Mouse (Mus musculus): Measurements from ENCODE around the gene Tmem79.
"Not testable (repeated sequence)": the region's sequence is repeated elsewhere in the genome, so short reads cannot be mapped to it uniquely, and the experiment has no call there.

Tmem79 gene

DNA sequence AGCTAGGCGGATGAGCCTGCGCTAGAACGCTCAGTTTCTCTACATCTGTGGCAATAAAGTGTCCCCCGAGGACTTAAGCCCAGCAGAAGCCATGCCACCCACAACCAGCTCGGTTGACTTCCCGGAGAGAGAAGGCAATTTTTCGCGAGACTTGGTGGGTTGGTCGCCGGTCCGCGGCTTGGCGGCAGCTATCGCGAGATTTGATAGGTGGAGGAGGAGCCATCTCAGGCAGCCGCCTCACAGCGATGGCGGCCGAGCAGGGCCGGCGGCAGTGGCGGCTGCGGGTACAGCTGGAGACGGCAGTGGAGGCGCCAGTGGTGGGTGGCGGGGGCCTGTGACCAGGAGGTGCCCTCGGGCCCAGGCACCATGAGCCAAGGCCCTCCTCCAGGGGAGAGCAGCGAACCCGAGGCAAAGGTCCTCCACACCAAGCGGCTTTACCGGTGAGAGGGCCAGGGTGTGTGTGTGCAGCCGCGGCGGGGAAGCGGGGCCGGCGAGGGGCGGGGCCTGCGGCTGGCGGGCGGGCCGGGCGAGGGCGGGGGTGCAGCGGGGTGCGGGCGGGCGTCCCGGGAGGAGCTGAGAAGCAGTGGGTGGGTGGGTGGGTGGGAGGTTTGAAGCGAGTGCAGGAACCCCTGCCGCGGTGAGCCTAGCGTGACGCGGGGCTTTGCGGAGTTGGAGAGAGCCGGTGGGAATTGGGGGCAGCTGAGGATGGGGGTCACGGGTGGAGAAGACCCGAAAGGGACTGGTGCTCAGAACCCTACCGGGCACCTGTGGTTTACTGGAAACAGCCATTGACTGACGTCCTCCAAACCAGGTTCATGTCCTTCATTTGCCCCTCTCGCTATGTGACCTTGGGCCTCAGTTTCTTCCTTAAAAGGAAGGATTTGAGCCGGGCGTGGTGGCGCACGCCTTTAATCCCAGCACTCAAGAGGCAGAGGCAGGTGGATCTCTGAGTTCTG lies at the start of gene Tmem79, which contains the start of gene Smg5:
Gene Tmem79, minus strand, starts transcription at position 91 of the 956 bp plus-strand sequence.
Gene Smg5, plus strand, starts transcription at position 203 of the 956 bp plus-strand sequence.
- H3K4me3 ChIP-seq (replicated peaks; ENCODE audit: low read length): peak within 1 kb of the TSS; percentile 93
- TF ChIP-seq NANOG (IDR thresholded peaks at IDR 0.05; ENCODE audit: borderline replicate concordance, low read length) (peak; percentile 40; the same call in 1 of the 2 replicates), POU5F1 (IDR thresholded peaks at IDR 0.05; ENCODE audit: borderline replicate concordance, low read length) (no peak), CTCF (conservative IDR thresholded peaks at IDR 0.05; ENCODE audit: low read length) (no peak)
- peaks cover 71% of the 10 kb centered on the region for H3K4me1 ChIP-seq (replicated peaks; ENCODE audit: low read depth, low read length)
- peaks cover 14% of the 10 kb centered on the region for H3K27me3 ChIP-seq (ENCODE audit: insufficient read depth, low read length)
- peaks cover 41% of the 10 kb centered on the region for H3K36me3 ChIP-seq (ENCODE audit: insufficient read depth, low read length)
- no peaks in the 10 kb centered on the region for H3K9me3 ChIP-seq (ENCODE audit: low read length)

DNA sequence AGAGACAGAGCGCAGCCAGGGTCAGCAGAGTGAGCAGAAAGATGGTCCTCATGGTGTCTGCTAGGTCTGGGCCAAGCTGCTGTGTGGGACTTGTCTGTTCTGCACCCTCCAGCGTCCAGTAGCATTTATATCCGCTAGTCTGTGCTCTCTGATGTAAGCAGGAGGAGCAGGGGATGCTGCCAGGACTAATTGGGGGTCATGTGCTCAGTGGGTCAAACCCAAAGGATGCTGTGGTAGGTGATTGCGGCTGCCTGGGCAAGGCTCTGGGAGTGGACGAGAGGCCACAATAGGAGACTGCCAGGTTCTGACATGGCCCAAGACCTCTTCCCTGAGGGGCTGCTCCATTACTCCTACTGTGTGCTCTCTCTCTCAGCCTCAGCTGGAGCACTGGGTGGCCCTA lies 48.4 kb upstream of the Tmem79 start, which contains the start of gene Bglap:
Gene Bglap, minus strand, starts transcription at position 101 of the 400 bp plus-strand sequence.
- Histone ChIP-seq H3K36me3 (ENCODE audit: insufficient read depth, low read length) (no peaks in the 10 kb centered on the region), H3K4me1 (replicated peaks; ENCODE audit: low read depth, low read length) (peaks cover 6% of the 10 kb centered on the region), H3K9me3 (ENCODE audit: low read length) (no peaks in the 10 kb centered on the region), H3K4me3 (replicated peaks; ENCODE audit: low read length) (no peak within 1 kb of the TSS), H3K27me3 (ENCODE audit: insufficient read depth, low read length) (no peaks in the 10 kb centered on the region)
- TF ChIP-seq POU5F1 (IDR thresholded peaks at IDR 0.05; ENCODE audit: borderline replicate concordance, low read length): no peak
- TF ChIP-seq CTCF (conservative IDR thresholded peaks at IDR 0.05; ENCODE audit: low read length): no peak
- no peak for TF ChIP-seq NANOG (IDR thresholded peaks at IDR 0.05; ENCODE audit: borderline replicate concordance, low read length)

DNA sequence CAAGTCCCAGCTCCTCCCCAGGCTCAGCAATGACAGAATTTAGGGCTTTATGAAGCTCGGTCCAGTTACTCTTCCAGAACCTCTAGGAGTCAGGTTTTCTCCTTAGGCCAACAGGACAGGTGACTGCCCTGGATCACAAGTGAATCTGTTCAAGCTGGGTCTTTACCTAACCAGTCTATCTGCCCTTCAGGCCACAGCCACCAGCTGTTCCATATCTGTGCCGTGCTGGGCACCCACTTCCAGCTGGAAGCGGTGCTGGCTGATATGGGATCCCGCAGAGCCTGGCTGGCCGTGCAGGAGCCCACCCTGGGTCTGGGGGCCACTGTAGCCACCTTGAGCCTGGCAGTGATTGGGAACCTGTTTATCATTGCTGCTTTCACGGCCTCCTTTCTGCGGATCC lies 46.4 kb upstream of the Tmem79 start:
- H3K27me3 ChIP-seq (ENCODE audit: insufficient read depth, low read length); H3K4me1 ChIP-seq (replicated peaks; ENCODE audit: low read depth, low read length); H3K9me3 ChIP-seq (ENCODE audit: low read length); H3K36me3 ChIP-seq (ENCODE audit: insufficient read depth, low read length); H3K4me3 ChIP-seq (replicated peaks; ENCODE audit: low read length): not testable (repeated sequence)

DNA sequence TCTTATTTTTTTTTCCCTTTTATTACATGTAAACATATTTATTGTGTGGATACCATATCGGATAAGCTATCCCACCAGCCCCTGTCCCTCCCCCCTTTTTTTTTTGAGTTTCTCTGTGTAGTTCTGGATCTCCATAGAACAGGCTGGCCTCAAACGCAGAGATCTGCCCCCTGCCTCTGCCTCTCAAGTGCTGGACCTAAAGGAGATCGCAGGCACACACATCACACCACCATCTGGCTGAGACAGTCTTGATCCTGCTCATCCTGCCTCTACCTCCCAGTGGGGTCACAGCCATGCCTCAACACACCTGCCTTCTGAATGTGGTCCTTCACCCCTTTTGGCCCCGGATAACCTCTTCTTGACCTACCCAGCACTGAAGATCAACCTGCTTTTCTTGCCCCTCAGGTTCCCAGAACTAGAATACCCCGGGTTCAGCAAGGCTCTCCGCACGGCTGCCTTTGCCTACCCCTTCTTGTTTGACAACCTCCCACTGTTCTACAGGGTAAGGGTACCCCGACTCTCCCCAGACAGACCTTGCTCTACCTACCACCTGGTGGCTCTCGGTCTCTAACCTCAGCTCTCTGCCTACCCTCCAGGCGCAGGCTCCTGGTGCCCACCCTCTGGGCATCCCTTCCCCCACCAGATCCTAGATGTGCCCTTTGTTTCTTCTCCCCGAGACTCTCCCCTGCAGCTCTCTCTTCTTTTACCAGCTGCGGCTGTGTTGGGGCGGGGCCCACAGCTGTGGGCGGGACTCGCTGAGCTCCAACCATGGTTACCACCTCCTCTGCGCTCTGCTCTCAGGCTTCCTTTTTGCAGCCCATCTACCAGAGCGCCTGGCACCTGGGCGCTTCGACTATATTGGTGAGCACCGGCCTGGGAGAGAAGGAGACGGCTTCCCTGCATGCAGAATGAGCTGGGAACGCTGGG lies 45.7 kb upstream of the Tmem79 start:
- H3K36me3 ChIP-seq (ENCODE audit: insufficient read depth, low read length); H3K27me3 ChIP-seq (ENCODE audit: insufficient read depth, low read length); H3K4me1 ChIP-seq (replicated peaks; ENCODE audit: low read depth, low read length); H3K9me3 ChIP-seq (ENCODE audit: low read length): not testable (repeated sequence)
- H3K4me3 ChIP-seq (replicated peaks; ENCODE audit: low read length): peak overlapping the region; percentile 57; the same call in 1 of the 2 replicates

DNA sequence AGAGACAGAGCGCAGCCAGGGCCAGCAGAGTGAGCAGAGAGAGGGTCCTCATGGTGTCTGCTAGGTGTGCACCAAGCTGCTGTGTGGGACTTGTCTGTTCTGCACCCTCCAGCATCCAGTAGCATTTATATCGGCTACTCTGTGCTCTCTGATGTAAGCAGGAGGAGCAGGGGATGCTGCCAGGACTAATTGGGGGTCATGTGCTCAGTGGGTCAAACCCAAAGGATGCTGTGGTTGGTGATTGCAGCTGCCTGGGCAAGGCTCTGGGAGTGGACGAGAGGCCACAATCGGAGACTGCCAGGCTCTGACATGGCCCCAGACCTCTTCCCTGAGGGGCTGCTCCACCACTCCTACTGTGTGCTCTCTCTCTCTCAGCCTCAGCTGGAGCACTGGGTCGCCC lies 42.7 kb upstream of the Tmem79 start, which contains the start of gene Bglap2:
Gene Bglap2, minus strand, starts transcription at position 101 of the 400 bp plus-strand sequence.
- H3K27me3 ChIP-seq (ENCODE audit: insufficient read depth, low read length); H3K36me3 ChIP-seq (ENCODE audit: insufficient read depth, low read length); H3K9me3 ChIP-seq (ENCODE audit: low read length); H3K4me3 ChIP-seq (replicated peaks; ENCODE audit: low read length): not testable (repeated sequence)
- peaks cover 17% of the 10 kb centered on the region for H3K4me1 ChIP-seq (replicated peaks; ENCODE audit: low read depth, low read length)

DNA sequence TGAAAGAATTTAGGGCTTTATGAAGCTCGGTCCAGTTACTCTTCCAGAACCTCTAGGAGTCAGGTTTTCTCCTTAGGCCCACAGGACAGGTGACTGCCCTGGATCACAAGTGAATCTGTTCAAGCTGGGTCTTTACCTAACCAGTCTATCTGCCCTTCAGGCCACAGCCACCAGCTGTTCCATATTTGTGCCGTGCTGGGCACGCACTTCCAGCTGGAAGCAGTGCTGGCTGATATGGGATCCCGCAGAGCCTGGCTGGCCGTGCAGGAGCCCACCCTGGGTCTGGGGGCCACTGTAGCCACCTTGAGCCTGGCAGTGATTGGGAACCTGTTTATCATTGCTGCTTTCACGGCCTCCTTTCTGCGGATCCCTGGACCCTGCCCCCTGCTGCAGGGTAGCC lies 40.7 kb upstream of the Tmem79 start:
- H3K36me3 ChIP-seq (ENCODE audit: insufficient read depth, low read length); H3K4me3 ChIP-seq (replicated peaks; ENCODE audit: low read length); H3K27me3 ChIP-seq (ENCODE audit: insufficient read depth, low read length); H3K9me3 ChIP-seq (ENCODE audit: low read length): not testable (repeated sequence)
- peaks cover 15% of the 10 kb centered on the region for H3K4me1 ChIP-seq (replicated peaks; ENCODE audit: low read depth, low read length)

DNA sequence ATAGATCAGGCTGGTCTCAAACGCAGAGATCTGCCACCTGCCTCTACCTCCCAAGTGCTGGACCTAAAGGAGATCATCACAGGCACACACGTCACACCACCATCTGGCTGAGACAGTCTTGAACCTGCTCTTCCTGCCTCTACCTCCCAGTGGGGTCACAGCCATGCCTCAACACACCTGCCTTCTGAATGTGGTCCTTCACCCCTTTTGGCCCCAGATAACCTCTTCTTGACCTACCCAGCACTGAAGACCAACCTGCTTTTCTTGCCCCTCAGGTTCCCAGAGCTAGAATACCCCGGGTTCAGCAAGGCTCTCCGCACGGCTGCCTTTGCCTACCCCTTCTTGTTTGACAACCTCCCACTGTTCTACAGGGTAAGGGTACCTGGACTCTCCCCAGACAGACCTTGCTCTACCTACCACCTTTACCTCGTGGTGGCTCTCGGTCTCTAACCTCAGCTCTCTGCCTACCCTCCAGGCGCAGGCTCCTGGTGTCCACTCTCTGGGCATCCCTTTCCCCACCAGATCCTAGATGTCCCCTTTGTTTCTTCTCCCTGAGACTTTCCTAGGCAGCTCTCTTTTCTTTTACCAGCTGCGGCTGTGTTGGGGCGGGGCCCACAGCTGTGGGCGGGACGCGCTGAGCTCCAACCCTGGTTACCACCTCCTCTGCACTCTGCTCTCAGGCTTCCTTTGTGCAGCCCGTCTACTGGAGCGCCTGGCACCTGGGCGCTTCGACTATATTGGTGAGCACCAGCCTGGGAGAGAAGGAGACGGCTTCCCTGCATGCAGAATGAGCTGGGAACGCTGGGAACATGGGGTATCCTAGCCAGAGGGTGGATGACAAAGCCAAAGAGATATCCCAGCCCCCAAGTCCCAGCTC lies 40.0 kb upstream of the Tmem79 start:
- H3K4me3 ChIP-seq (replicated peaks; ENCODE audit: low read length): 0 out of 2 replicates have a peak overlapping the region, but pooled peaks have one; percentile 17
- not testable (repeated sequence) for H3K36me3 ChIP-seq (ENCODE audit: insufficient read depth, low read length); H3K27me3 ChIP-seq (ENCODE audit: insufficient read depth, low read length)
- H3K9me3 ChIP-seq (ENCODE audit: low read length): peaks cover 12% of the 10 kb centered on the region
- peaks cover 11% of the 10 kb centered on the region for H3K4me1 ChIP-seq (replicated peaks; ENCODE audit: low read depth, low read length)

DNA sequence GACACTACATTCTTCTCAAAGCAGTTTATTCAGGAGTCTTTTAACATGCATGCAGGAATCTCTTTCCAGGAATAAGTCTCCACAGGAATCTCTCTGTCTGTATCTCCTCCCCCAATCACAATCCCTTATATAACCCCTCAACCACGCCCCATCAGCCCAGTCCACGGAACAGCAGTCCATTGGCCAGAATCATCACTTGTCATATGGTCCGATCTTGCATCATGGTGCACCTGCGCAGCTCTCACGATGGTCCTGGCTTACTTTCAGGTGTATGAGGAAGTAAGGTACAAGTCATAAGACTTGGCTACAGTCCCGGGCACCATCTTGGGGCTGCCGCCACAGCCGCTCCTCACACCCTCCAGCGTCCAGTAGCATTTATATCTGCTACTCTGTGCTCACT lies 36.7 kb upstream of the Tmem79 start, which contains the start of gene Bglap3:
Gene Bglap3, minus strand, starts transcription at position 101 of the 400 bp plus-strand sequence.
- not testable (repeated sequence) for H3K27me3 ChIP-seq (ENCODE audit: insufficient read depth, low read length); H3K4me3 ChIP-seq (replicated peaks; ENCODE audit: low read length); H3K36me3 ChIP-seq (ENCODE audit: insufficient read depth, low read length)
- H3K4me1 ChIP-seq (replicated peaks; ENCODE audit: low read depth, low read length): peaks cover 11% of the 10 kb centered on the region
- peaks cover 37% of the 10 kb centered on the region for H3K9me3 ChIP-seq (ENCODE audit: low read length)

DNA sequence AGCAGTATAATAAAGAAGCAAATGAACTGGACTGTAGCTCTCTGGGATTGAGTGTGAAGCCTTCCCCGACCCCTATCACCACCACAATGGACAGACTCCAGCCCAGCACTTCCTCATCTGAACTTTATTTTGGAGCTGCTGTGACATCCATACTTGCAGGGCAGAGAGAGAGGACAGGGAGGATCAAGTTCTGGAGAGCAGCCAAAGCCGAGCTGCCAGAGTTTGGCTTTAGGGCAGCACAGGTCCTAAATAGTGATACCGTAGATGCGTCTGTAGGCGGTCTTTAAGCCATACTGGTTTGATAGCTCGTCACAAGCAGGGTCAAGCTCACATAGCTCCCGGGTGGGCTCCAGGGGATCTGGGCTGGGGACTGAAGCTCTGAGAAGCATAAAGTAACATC lies 32.6 kb upstream of the Tmem79 start:
- not testable (repeated sequence) for H3K4me3 ChIP-seq (replicated peaks; ENCODE audit: low read length); H3K36me3 ChIP-seq (ENCODE audit: insufficient read depth, low read length)
- Histone ChIP-seq H3K9me3 (ENCODE audit: low read length) (peaks cover 37% of the 10 kb centered on the region), H3K27me3 (ENCODE audit: insufficient read depth, low read length) (peaks cover 19% of the 10 kb centered on the region), H3K4me1 (replicated peaks; ENCODE audit: low read depth, low read length) (peaks cover 29% of the 10 kb centered on the region)

DNA sequence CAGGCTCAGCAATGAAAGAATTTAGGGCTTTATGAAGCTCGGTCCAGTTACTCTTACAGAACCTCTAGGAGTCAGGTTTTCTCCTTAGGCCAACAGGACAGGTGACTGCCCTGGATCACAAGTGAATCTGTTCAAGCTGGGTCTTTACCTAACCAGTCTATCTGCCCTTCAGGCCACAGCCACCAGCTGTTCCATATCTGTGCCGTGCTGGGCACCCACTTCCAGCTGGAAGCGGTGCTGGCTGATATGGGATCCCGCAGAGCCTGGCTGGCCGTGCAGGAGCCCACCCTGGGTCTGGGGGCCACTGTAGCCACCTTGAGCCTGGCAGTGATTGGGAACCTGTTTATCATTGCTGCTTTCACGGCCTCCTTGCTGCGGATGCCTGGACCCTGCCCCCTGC lies 31.6 kb upstream of the Tmem79 start:
- peaks cover 19% of the 10 kb centered on the region for H3K27me3 ChIP-seq (ENCODE audit: insufficient read depth, low read length)
- peaks cover 12% of the 10 kb centered on the region for H3K36me3 ChIP-seq (ENCODE audit: insufficient read depth, low read length)
- H3K9me3 ChIP-seq (ENCODE audit: low read length): peaks cover 37% of the 10 kb centered on the region
- H3K4me1 ChIP-seq (replicated peaks; ENCODE audit: low read depth, low read length): peaks cover 36% of the 10 kb centered on the region
- not testable (repeated sequence) for H3K4me3 ChIP-seq (replicated peaks; ENCODE audit: low read length)

DNA sequence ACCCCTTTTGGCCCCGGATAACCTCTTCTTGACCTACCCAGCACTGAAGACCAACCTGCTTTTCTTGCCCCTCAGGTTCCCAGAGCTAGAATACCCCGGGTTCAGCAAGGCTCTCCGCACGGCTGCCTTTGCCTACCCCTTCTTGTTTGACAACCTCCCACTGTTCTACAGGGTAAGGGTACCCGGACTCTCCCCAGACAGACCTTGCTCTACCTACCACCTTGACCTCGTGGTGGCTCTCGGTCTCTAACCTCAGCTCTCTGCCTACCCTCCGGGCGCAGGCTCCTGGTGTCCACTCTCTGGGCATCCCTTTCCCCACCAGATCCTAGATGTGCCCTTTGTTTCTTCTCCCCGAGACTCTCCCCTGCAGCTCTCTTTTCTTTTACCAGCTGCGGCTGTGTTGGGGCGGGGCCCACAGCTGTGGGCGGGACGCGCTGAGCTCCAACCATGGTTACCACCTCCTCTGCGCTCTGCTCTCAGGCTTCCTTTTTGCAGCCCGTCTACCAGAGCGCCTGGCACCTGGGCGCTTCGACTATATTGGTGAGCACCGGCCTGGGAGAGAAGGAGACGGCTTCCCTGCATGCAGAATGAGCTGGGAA lies 31.0 kb upstream of the Tmem79 start:
- H3K4me3 ChIP-seq (replicated peaks; ENCODE audit: low read length): not testable (repeated sequence)
- H3K36me3 ChIP-seq (ENCODE audit: insufficient read depth, low read length): peaks cover 18% of the 10 kb centered on the region
- peaks cover 34% of the 10 kb centered on the region for H3K9me3 ChIP-seq (ENCODE audit: low read length)
- H3K4me1 ChIP-seq (replicated peaks; ENCODE audit: low read depth, low read length): peaks cover 38% of the 10 kb centered on the region
- peaks cover 19% of the 10 kb centered on the region for H3K27me3 ChIP-seq (ENCODE audit: insufficient read depth, low read length)
